Mouse (Mus musculus) forebrain, embryonic 12.5 days (tissue): Measurements from ENCODE around the gene Gm17535. TPM values are rescaled to one million over a fixed set of nuclear protein-coding genes. Genes with fewer than 3 reads are reported as not detected.
A peak's percentile ranks its signal among the peaks of the same experiment; 100 is the strongest.
"Not testable (repeated sequence)": the region's sequence is repeated elsewhere in the genome, so short reads cannot be mapped to it uniquely, and the experiment has no call there.

Source experiments
- ATAC-seq: fragments of 200-750 bp; cut with Nextera tagmentation; 2 replicates; pipeline ENCODE4 v1.8.0; 2017; ENCODE audit warnings: moderate TSS enrichment; ENCODE audit not compliant: low FRiP score
- H3K27ac ChIP-seq: fragments of 300-500 bp; sonication (generic); 2 replicates; pipeline ENCODE4 v1.5.1; 2016; ENCODE audit warnings: mild to moderate bottlenecking
- H3K27me3 ChIP-seq: fragments of 300-500 bp; sonication (generic); 2 replicates; pipeline ENCODE4 v1.6.1; 2016; ENCODE audit warnings: mild to moderate bottlenecking
- H3K36me3 ChIP-seq: fragments of 300-500 bp; sonication (generic); replicated peaks from 2 replicates; pipeline ENCODE4 v1.6.1; 2016; ENCODE audit warnings: mild to moderate bottlenecking
- H3K4me1 ChIP-seq: fragments of 300-500 bp; sonication (generic); 2 replicates; pipeline ENCODE4 v1.6.1; 2016
- H3K4me2 ChIP-seq: fragments of 300-500 bp; sonication (generic); 2 replicates; pipeline ENCODE4 v1.6.1; 2016; ENCODE audit warnings: mild to moderate bottlenecking, moderate library complexity
- H3K4me3 ChIP-seq: fragments of 300-500 bp; sonication (generic); replicated peaks from 2 replicates; pipeline ENCODE4 v1.5.1; 2016; ENCODE audit warnings: mild to moderate bottlenecking
- H3K9ac ChIP-seq: fragments of 300-500 bp; sonication (generic); 2 replicates; pipeline ENCODE4 v1.6.1; 2016; ENCODE audit warnings: mild to moderate bottlenecking
- H3K9me3 ChIP-seq: fragments of 300-500 bp; sonication (generic); 2 replicates; pipeline ENCODE4 v1.6.1; 2016
- WGBS: fragments of 180-500 bp; shearing (Covaris S2); methylation state at CpG from one replicate; pipeline ENCODE4 v1.1.7; 2016; 5-methylcytosine and 5-hydroxymethylcytosine counted together
- polyA plus RNA-seq: library from polyadenylated mRNA; unstranded; fragments of >200 nt; fragmentation: Nextera tagmentation; extraction: Ambion mirVana; gene quantifications from 2 replicates; pipeline ENCODE4 v1.2.1, GENCODE M21; 2016

Gene Gm17535
- polyA plus RNA-seq, 1 experiment from 2014 or later: not detected

DNA sequence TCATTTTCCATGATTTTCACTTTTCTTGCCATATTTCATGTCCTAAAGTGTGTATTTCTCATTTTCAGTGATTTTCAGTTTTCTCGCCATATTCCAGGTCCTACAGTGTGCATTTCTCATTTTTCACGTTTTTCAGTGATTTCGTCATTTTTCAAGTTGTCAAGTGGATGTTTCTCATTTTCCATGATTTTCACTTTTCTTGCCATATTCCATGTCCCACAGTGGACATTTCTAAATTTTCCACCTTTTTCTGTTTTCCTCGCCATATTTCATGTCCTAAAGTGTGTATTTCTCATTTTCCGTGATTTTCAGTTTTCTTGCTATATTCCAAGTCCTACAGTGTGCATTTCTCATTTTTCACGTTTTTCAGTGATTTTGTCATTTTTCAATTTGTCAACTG is 18.5 kb upstream of the Gm17535 start:
- ATAC-seq, H3K4me3 ChIP-seq, H3K36me3 ChIP-seq, H3K27me3 ChIP-seq, H3K9me3 ChIP-seq, H3K9ac ChIP-seq, H3K4me2 ChIP-seq, H3K4me1 ChIP-seq, H3K27ac ChIP-seq: not testable (repeated sequence)
- WGBS: 74% methylated on average over 6 of the region's 6 CpGs

DNA sequence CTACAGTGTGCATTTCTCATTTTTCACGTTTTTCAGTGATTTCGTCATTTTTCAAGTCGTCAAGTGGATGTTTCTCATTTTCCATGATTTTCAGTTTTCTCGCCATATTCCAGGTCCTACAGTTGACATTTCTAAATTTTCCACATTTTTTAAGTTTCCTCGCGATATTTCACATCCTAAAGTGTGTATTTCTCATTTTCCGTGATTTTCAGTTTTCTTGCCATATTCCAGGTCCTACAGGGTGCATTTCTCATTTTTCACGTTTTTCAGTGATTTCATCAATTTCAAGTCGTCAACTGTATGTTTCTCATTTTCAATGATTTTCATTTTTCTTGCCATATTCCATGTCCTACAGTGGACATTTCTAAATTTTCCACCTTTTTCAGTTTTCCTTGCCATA is 17.3 kb upstream of the Gm17535 start, which contains the start of gene Gm10719:
Gene Gm10719, plus strand, starts transcription at position 301 of the 400 bp plus-strand sequence.
- not testable (repeated sequence) for H3K9me3 ChIP-seq, H3K27ac ChIP-seq, H3K36me3 ChIP-seq, H3K27me3 ChIP-seq, H3K4me1 ChIP-seq, ATAC-seq, H3K4me2 ChIP-seq, H3K9ac ChIP-seq, H3K4me3 ChIP-seq
- WGBS: 56% methylated on average over 1 of the region's 9 CpGs

DNA sequence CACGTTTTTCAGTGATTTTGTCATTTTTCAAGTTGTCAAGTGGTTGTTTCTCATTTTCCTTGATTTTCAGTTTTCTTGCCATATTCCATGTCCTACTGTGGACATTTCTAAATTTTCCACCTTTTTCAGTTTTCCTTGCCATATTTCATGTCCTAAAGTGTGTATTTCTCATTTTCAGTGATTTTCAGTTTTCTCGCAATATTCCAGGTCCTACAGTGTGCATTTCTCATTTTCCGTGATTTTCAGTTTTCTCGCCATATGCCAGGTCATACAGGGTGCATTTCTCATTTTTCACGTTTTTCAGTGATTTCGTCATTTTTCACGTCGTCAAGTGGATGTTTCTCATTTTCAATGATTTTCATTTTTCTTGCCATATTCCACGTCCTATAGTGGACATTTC is 15.5 kb upstream of the Gm17535 start:
- 58% methylated on average over 9 of the region's 9 CpGs for WGBS
- not testable (repeated sequence) for H3K4me2 ChIP-seq, H3K9me3 ChIP-seq, ATAC-seq, H3K9ac ChIP-seq, H3K4me1 ChIP-seq, H3K27ac ChIP-seq, H3K4me3 ChIP-seq, H3K36me3 ChIP-seq, H3K27me3 ChIP-seq

DNA sequence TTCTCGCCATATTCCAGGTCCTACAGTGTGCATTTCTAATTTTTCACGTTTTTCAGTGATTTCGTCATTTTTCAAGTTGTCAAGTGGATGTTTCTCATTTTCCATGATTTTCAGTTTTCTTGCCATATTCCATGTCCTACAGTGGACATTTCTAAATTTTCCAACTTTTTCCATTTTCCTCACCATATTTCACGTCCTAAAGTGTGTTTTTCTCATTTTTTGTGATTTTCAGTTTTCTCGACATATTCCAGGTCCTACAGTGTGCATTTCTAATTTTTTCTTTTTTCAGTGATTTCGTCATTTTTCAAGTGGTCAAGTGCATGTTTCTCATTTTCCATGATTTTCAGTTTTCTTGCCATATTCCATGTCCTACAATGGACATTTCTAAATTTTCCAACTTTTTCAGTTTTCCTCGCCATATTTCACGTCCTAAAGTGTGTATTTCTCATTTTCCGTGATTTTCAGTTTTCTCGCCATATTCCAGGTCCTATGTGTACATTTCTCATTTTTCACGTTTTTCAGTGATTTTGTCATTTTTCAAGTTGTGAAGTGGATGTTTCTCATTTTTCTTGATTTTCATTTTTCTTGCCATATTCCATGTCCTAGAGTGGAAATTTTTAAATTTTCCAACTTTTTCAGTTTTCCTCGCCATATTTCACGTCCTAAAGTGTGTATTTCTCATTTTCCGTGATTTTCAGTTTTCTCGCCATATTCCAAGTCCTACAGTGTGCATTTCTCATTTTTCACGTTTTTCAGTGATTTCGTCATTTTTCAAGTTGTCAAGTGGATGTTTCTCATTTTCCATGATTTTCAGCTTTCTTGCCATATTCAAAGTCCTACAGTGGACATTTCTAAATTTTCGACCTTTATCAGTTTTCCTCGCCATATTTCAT is 14.3 kb upstream of the Gm17535 start:
- 74% methylated on average over 16 of the region's 19 CpGs for WGBS
- H3K4me3 ChIP-seq, H3K4me1 ChIP-seq, H3K4me2 ChIP-seq, H3K9me3 ChIP-seq, H3K36me3 ChIP-seq, H3K27ac ChIP-seq, H3K9ac ChIP-seq, H3K27me3 ChIP-seq: not testable (repeated sequence)
- peak; percentile 64 for ATAC-seq

DNA sequence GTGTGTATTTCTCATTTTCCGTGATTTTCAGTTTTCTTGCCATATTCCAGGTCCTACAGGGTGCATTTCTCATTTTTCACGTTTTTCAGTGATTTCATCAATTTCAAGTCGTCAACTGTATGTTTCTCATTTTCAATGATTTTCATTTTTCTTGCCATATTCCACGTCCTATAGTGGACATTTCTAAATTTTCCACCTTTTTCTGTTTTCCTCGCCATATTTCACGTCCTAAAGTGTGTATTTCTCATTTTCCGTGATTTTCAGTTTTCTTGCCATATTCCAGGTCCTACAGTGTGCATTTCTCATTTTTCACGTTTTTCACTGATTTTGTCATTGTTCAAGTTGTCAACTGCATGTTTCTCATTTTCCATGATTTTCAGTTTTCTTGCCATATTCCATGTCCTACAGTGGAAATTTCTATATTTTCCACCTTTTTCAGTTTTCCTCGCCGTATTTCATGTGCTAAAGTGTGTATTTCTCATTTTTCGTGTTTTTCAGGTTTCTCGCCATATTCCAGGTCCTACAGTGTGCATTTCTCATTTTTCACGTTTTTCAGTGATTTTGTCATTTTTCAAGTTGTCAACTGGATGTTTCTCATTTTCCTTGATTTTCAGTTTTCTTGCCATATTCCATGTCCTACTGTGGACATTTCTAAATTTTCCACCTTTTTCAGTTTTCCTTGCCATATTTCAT is 11.9 kb upstream of the Gm17535 start:
- not testable (repeated sequence) for H3K27ac ChIP-seq, H3K9ac ChIP-seq, ATAC-seq, H3K36me3 ChIP-seq, H3K27me3 ChIP-seq, H3K4me1 ChIP-seq, H3K9me3 ChIP-seq, H3K4me3 ChIP-seq, H3K4me2 ChIP-seq
- WGBS: 73% methylated on average over 11 of the region's 13 CpGs

DNA sequence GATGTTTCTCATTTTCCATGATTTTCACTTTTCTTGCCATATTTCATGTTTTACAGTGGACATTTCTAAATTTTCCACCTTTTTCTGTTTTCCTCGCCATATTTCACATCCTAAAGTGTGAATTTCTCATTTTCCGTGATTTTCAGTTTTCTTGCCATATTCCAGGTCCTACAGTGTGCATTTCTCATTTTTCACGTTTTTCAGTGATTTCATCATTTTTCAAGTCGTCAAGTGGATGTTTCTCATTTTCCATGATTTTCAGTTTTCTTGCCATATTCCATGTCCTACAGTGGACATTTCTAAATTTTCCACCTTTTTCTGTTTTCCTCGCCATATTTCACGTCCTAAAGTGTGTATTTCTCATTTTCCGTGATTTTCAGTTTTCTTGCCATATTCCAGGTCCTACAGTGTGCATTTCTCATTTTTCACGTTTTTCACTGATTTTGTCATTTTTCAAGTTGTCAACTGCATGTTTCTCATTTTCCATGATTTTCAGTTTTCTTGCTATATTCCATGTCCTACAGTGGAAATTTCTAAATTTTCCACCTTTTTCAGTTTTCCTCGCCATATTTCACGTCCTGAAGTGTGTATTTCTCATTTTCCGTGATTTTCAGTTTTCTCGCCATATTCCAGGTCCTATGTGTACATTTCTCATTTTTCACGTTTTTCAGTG is 11.0 kb upstream of the Gm17535 start, which contains the start of gene Gm10718:
Gene Gm10718, plus strand, starts transcription at position 236 of the 673 bp plus-strand sequence.
- H3K27me3 ChIP-seq, H3K4me2 ChIP-seq, H3K4me1 ChIP-seq, H3K9ac ChIP-seq, H3K9me3 ChIP-seq, H3K27ac ChIP-seq, ATAC-seq, H3K36me3 ChIP-seq, H3K4me3 ChIP-seq: not testable (repeated sequence)
- WGBS: 74% methylated on average over 12 of the region's 13 CpGs

DNA sequence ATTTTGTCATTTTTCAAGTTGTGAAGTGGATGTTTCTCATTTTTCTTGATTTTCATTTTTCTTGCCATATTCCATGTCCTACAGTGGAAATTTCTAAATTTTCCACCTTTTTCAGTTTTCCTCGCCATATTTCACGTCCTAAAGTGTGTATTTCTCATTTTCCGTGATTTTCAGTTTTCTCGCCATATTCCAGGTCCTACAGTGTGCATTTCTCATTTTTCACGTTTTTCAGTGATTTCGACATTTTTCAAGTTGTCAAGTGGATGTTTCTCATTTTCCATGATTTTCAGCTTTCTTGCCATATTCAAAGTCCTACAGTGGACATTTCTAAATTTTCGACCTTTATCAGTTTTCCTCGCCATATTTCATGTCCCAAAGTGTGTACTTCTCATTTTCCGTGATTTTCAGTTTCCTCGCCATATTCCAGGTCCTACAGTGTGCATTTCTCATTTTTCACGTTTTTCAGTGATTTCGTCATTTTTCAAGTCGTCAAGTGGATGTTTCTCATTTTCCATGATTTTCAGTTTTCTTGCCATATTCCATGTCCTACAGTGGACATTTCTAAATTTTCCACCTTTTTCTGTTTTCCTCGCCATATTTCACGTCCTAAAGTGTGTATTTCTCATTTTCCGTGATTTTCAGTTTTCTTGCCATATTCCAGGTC is 10.3 kb upstream of the Gm17535 start:
- WGBS: 77% methylated on average over 16 of the region's 16 CpGs
- not testable (repeated sequence) for H3K4me2 ChIP-seq, H3K36me3 ChIP-seq, H3K9me3 ChIP-seq, ATAC-seq, H3K27ac ChIP-seq, H3K9ac ChIP-seq, H3K4me1 ChIP-seq, H3K4me3 ChIP-seq, H3K27me3 ChIP-seq

DNA sequence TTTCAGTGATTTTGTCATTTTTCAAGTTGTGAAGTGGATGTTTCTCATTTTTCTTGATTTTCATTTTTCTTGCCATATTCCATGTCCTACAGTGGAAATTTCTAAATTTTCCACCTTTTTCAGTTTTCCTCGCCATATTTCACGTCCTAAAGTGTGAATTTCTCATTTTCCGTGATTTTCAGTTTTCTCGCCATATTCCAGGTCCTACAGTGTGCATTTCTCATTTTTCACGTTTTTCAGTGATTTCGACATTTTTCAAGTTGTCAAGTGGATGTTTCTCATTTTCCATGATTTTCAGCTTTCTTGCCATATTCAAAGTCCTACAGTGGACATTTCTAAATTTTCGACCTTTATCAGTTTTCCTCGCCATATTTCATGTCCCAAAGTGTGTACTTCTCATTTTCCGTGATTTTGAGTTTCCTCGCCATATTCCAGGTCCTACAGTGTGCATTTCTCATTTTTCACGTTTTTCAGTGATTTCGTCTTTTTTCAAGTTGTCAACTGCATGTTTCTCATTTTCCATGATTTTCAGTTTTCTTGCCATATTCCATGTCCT is 9.4 kb upstream of the Gm17535 start, which contains the start of gene Gm10717:
Gene Gm10717, plus strand, starts transcription at position 506 of the 556 bp plus-strand sequence.
- not testable (repeated sequence) for H3K4me3 ChIP-seq, H3K4me2 ChIP-seq, H3K27ac ChIP-seq, H3K36me3 ChIP-seq, ATAC-seq, H3K9me3 ChIP-seq, H3K9ac ChIP-seq, H3K27me3 ChIP-seq, H3K4me1 ChIP-seq
- 73% methylated on average over 12 of the region's 12 CpGs for WGBS

DNA sequence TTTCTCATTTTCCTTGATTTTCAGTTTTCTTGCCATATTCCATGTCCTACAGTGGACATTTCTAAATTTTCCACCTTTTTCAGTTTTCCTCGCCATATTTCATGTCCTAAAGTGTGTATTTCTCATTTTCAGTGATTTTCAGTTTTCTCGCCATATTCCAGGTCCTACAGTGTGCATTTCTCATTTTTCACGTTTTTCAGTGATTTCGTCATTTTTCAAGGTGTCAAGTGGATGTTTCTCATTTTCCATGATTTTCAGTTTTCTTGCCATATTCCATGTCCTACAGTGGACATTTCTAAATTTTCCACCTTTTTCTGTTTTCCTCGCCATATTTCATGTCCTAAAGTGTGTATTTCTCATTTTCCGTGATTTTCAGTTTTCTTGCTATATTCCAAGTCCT is 8.7 kb upstream of the Gm17535 start:
- WGBS: 70% methylated on average over 5 of the region's 6 CpGs
- not testable (repeated sequence) for H3K9ac ChIP-seq, H3K27me3 ChIP-seq, ATAC-seq, H3K9me3 ChIP-seq, H3K27ac ChIP-seq, H3K4me1 ChIP-seq, H3K4me3 ChIP-seq, H3K36me3 ChIP-seq, H3K4me2 ChIP-seq

DNA sequence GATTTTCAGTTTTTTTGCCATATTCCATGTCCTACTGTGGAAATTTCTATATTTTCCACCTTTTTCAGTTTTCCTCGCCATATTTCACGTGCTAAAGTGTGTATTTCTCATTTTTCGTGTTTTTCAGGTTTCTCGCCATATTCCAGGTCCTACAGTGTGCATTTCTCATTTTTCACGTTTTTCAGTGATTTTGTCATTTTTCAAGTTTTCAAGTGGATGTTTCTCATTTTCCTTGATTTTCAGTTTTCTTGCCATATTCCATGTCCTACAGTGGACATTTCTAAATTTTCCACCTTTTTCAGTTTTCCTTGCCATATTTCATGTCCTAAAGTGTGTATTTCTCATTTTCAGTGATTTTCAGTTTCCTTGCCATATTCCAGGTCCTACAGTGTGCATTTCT is 8.3 kb upstream of the Gm17535 start:
- H3K9me3 ChIP-seq, H3K36me3 ChIP-seq, H3K4me1 ChIP-seq, H3K27ac ChIP-seq, H3K9ac ChIP-seq, H3K27me3 ChIP-seq, ATAC-seq, H3K4me2 ChIP-seq, H3K4me3 ChIP-seq: not testable (repeated sequence)
- WGBS: 73% methylated on average over 5 of the region's 5 CpGs

DNA sequence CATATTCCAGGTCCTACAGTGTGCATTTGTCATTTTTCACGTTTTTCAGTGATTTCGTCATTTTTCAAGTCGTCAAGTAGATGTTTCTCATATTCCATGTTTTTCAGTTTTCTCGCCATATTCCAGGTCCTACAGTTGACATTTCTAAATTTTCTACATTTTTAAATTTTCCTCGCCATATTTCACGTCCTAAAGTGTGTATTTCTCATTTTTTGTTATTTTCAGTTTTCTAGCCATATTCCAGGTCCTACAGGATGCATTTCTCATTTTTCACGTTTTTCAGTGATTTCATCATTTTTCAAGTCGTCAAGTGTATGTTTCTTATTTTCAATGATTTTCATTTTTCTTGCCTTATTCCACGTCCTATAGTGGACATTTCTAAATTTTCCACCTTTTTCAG is 7.7 kb upstream of the Gm17535 start:
- not testable (repeated sequence) for H3K27me3 ChIP-seq, H3K4me1 ChIP-seq, H3K4me3 ChIP-seq, H3K9me3 ChIP-seq, H3K4me2 ChIP-seq, ATAC-seq, H3K9ac ChIP-seq, H3K27ac ChIP-seq, H3K36me3 ChIP-seq
- 69% methylated on average over 9 of the region's 9 CpGs for WGBS

DNA sequence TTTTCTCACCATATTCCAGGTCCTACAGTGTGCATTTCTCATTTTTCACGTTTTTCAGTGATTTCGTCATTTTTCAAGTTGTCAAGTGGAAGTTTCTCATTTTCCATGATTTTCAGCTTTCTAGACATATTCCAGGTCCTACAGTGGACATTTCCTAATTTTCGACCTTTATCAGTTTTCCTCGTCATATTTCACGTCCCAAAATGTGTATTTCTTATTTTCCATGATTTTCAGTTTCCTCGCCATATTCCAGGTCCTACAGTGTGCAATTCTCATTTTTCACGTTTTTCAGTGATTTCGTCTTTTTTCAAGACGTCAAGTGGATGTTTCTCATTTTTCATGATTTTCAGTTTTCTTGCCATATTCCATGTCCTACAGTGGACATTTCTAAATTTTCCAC is 7.2 kb upstream of the Gm17535 start:
- not testable (repeated sequence) for H3K36me3 ChIP-seq, H3K9ac ChIP-seq, ATAC-seq, H3K27ac ChIP-seq, H3K27me3 ChIP-seq, H3K9me3 ChIP-seq, H3K4me1 ChIP-seq, H3K4me3 ChIP-seq, H3K4me2 ChIP-seq
- WGBS: 69% methylated on average over 9 of the region's 9 CpGs
